Mouse (Mus musculus) thymus, adult 2 months (tissue): ENCODE data around the gene Vdr.

Experiments
- CTCF ChIP-seq: fragments of 200-500 bp; IDR thresholded peaks from 2 replicates; pipeline ENCODE4 v1.5.1; 2012; ENCODE audit warnings: mild to moderate bottlenecking, control low read depth, low read length, moderate library complexity, borderline replicate concordance; ENCODE audit not compliant: control insufficient read depth, poor library complexity, insufficient read depth; ENCODE audit errors: extremely low read depth
- POLR2A ChIP-seq: fragments of 200-500 bp; IDR thresholded peaks from 2 replicates; pipeline ENCODE4 v1.6.1; 2012; ENCODE audit warnings: mild to moderate bottlenecking, low read length, control low read depth, moderate library complexity; ENCODE audit not compliant: control insufficient read depth, poor library complexity, insufficient read depth; ENCODE audit errors: extremely low read depth

- TF ChIP-seq POLR2A (no peak), CTCF (no peak)
These were observed 50.1 kb downstream of the Vdr start for GRCm38 (mm10) chr15:97860353-97860752.
